Mouse (Mus musculus) small intestine, adult 2 months (tissue): ENCODE measurements around the gene Pgc.

Experiments used
- CTCF ChIP-seq: fragments of 200-500 bp; IDR thresholded peaks from 2 replicates; pipeline ENCODE4 v1.5.1; 2012; ENCODE audit warnings: low read depth, mild to moderate bottlenecking, control low read depth, inconsistent platforms, low read length, moderate library complexity, mixed read lengths; ENCODE audit not compliant: insufficient replicate concordance, insufficient read length; ENCODE audit errors: extremely low read depth
- POLR2A ChIP-seq: fragments of 200-500 bp; IDR thresholded peaks from 2 replicates; pipeline ENCODE4 v1.6.1; 2012; ENCODE audit warnings: low read depth, mild to moderate bottlenecking, control low read depth, inconsistent platforms, low read length, moderate library complexity

- TF ChIP-seq POLR2A (no peak), CTCF (no peak)
Measured at GRCm38 (mm10) chr17:47750101-47750500, 23.5 kb downstream of the Pgc start.
